Mouse (Mus musculus) intestine, postnatal 0 days (tissue): Measurements from ENCODE around the gene Katnal1. TPM values are rescaled to one million over a fixed set of nuclear protein-coding genes. Genes with fewer than 3 reads are reported as not detected.

Experiments used
- ATAC-seq: fragments of 200-750 bp; cut with Nextera tagmentation; 2 replicates; pipeline ENCODE4 v1.8.0; 2017; ENCODE audit warnings: mild to moderate bottlenecking, moderate TSS enrichment, moderate library complexity
- H3K27ac ChIP-seq: fragments of 300-500 bp; sonication (generic); 2 replicates; pipeline ENCODE4 v1.5.1; 2014; ENCODE audit warnings: mild to moderate bottlenecking, low read depth, low read length, moderate library complexity
- H3K27me3 ChIP-seq: fragments of 300-500 bp; sonication (generic); replicated peaks from 2 replicates; pipeline ENCODE4 v1.6.1; 2014; ENCODE audit warnings: low read length, mixed read lengths; ENCODE audit not compliant: control insufficient read depth, insufficient read depth
- H3K36me3 ChIP-seq: fragments of 300-500 bp; sonication (generic); 2 replicates; pipeline ENCODE4 v1.6.1; 2014; ENCODE audit warnings: mild to moderate bottlenecking, moderate library complexity; ENCODE audit not compliant: control insufficient read depth, insufficient read depth
- H3K4me1 ChIP-seq: fragments of 300-500 bp; sonication (generic); replicated peaks from 2 replicates; pipeline ENCODE4 v1.6.1; 2014; ENCODE audit warnings: antibody characterized with exemption, low read length, mixed read lengths; ENCODE audit not compliant: control insufficient read depth, insufficient read depth
- H3K4me2 ChIP-seq: fragments of 300-500 bp; sonication (generic); replicated peaks from 2 replicates; pipeline ENCODE4 v1.6.1; 2014; ENCODE audit warnings: low read depth, mild to moderate bottlenecking, moderate library complexity
- H3K4me3 ChIP-seq: fragments of 300-500 bp; sonication (generic); 2 replicates; pipeline ENCODE4 v1.5.1; 2014; ENCODE audit warnings: low read depth, low read length
- H3K9ac ChIP-seq: fragments of 300-500 bp; sonication (generic); 2 replicates; pipeline ENCODE4 v1.6.1; 2014; ENCODE audit warnings: mild to moderate bottlenecking, low read depth, low read length
- H3K9me3 ChIP-seq: fragments of 300-500 bp; sonication (generic); 2 replicates; pipeline ENCODE4 v1.6.1; 2016; ENCODE audit warnings: mixed run types; ENCODE audit not compliant: control insufficient read depth
- CTCF ChIP-seq: sonication (generic); IDR thresholded peaks from 2 replicates; pipeline ENCODE4 v1.5.1; 2016; ENCODE audit warnings: low read depth, mild to moderate bottlenecking, control low read depth, antibody characterized with exemption, moderate library complexity
- WGBS: fragments of 180-500 bp; shearing (Covaris S2); extraction: QIAGEN DNeasy Blood & Tissue Kit; methylation state at CpG from one replicate; pipeline ENCODE4 v1.1.7; 2014; 5-methylcytosine and 5-hydroxymethylcytosine counted together
- polyA plus RNA-seq: library from polyadenylated mRNA; unstranded; fragments of >200 nt; fragmentation: Nextera tagmentation; extraction: Ambion mirVana; gene quantifications from 2 replicates; pipeline ENCODE4 v1.2.1, GENCODE M21; 2015

Gene Katnal1
- polyA plus RNA-seq, 1 experiment from 2014 or later = 2.7 TPM

GRCm38 (mm10) chr5:148942957-148943356 is 13.8 kb upstream of the Katnal1 start:
- no peak for ATAC-seq
- no peaks in the 10 kb centered on the region for H3K36me3 ChIP-seq
- H3K4me1 ChIP-seq = no peaks in the 10 kb centered on the region
- no peak; the same call in 1 of the 2 replicates for TF ChIP-seq CTCF
- no peak overlapping the region for H3K4me2 ChIP-seq
- no peak overlapping the region for H3K4me3 ChIP-seq
- H3K9ac ChIP-seq = no peak overlapping the region
- H3K9me3 ChIP-seq = no peaks in the 10 kb centered on the region
- no peak overlapping the region for H3K27ac ChIP-seq
- H3K27me3 ChIP-seq = no peaks in the 10 kb centered on the region
- 76% methylated on average over 11 of the region's 11 CpGs for WGBS

GRCm38 (mm10) chr5:148942305-148942704 is 13.2 kb upstream of the Katnal1 start:
- no peak for ATAC-seq
- Histone ChIP-seq H3K27ac (no peak overlapping the region), H3K4me1 (no peaks in the 10 kb centered on the region), H3K36me3 (no peaks in the 10 kb centered on the region), H3K9me3 (no peaks in the 10 kb centered on the region), H3K27me3 (no peaks in the 10 kb centered on the region), H3K9ac (no peak overlapping the region), H3K4me3 (no peak overlapping the region), H3K4me2 (no peak overlapping the region)
- 96% methylated on average over 6 of the region's 6 CpGs for WGBS
- TF ChIP-seq CTCF = peak; percentile 57

GRCm38 (mm10) chr5:148941867-148942266 is 12.7 kb upstream of the Katnal1 start:
- H3K4me1 ChIP-seq = no peaks in the 10 kb centered on the region
- H3K9me3 ChIP-seq = 0 out of 2 replicates have a peak, but pooled peaks cover under 1% of the 10 kb centered on the region
- TF ChIP-seq CTCF = no peak
- H3K27ac ChIP-seq = no peak overlapping the region
- H3K9ac ChIP-seq = no peak overlapping the region
- no peaks in the 10 kb centered on the region for H3K27me3 ChIP-seq
- H3K4me3 ChIP-seq = no peak overlapping the region
- ATAC-seq = no peak
- H3K36me3 ChIP-seq = no peaks in the 10 kb centered on the region
- H3K4me2 ChIP-seq = no peak overlapping the region
- 73% methylated on average over 10 of the region's 10 CpGs for WGBS

GRCm38 (mm10) chr5:148939948-148940382 is 10.8 kb upstream of the Katnal1 start:
- no peak overlapping the region for H3K9ac ChIP-seq
- H3K4me2 ChIP-seq = no peak overlapping the region
- no peak overlapping the region for H3K27ac ChIP-seq
- ATAC-seq = no peak
- 0 out of 2 replicates have a peak, but pooled peaks cover 2% of the 10 kb centered on the region for H3K9me3 ChIP-seq
- no peak for TF ChIP-seq CTCF
- H3K27me3 ChIP-seq = no peaks in the 10 kb centered on the region
- no peaks in the 10 kb centered on the region for H3K4me1 ChIP-seq
- H3K36me3 ChIP-seq = no peaks in the 10 kb centered on the region
- no peak overlapping the region for H3K4me3 ChIP-seq
- 70% methylated on average over 11 of the region's 11 CpGs for WGBS

DNA sequence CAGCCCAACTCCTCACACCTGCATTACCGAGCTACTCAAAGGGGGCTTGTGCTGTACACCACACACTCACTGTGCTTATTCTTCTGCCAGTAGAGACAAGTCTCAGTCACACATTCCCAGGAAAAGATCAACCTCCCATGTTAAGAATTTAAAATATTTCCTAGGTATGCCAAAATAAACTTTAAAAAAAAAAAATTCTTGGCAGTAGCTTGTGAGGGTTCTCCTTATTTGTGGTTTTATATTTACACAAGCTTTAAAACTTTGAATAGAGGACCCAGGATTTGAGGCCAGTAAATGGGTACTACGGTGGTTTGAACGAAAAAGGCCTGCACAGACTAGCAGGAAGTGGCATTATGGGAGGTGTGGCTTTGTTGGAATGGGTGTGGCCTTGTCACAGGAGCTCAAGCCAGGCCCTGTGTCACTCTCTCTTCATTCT is 7.4 kb upstream of the Katnal1 start:
- Histone ChIP-seq H3K4me3 (no peak overlapping the region), H3K4me2 (no peak overlapping the region), H3K9me3 (0 out of 2 replicates have a peak, but pooled peaks cover 2% of the 10 kb centered on the region), H3K9ac (no peak overlapping the region), H3K36me3 (no peaks in the 10 kb centered on the region), H3K27ac (no peak overlapping the region), H3K4me1 (no peaks in the 10 kb centered on the region), H3K27me3 (no peaks in the 10 kb centered on the region)
- no peak for TF ChIP-seq CTCF
- 73% methylated on average over 3 of the region's 3 CpGs for WGBS
- ATAC-seq = no peak

DNA sequence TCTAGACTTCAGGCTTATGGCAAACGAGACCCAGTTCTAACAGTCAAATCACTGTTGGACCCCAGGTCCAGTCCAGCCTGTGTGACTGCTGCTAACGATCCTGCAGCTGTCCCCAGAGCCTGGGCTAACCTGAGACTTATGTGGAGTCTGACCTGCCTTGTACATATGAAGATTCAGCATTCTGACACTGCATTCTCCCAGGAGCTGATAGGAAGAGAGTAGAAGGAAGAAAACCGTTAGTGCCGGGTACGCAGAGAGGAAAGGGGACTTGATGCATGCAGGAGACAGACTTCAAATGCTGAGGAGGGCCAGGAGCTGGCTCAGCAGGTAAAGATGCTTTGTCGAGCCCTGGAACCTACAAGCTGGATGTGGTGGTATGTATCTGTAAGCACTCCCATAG is 6.8 kb upstream of the Katnal1 start:
- Histone ChIP-seq H3K9ac (no peak overlapping the region), H3K36me3 (no peaks in the 10 kb centered on the region), H3K4me2 (no peak overlapping the region), H3K9me3 (0 out of 2 replicates have a peak, but pooled peaks cover 2% of the 10 kb centered on the region), H3K27me3 (no peaks in the 10 kb centered on the region), H3K4me1 (no peaks in the 10 kb centered on the region), H3K4me3 (no peak overlapping the region), H3K27ac (no peak overlapping the region)
- WGBS = 88% methylated on average over 6 of the region's 6 CpGs
- ATAC-seq = no peak
- TF ChIP-seq CTCF = no peak
